Mouse (Mus musculus) testis, adult 2 months (tissue): ENCODE data around the gene Cbx8.

Experiments used
- CTCF ChIP-seq: fragments of 200-500 bp; IDR thresholded peaks from 2 replicates; pipeline ENCODE4 v1.5.1; 2012; ENCODE audit warnings: low read depth, mild to moderate bottlenecking, inconsistent platforms, low read length, moderate library complexity; ENCODE audit not compliant: control insufficient read depth, insufficient read depth, insufficient replicate concordance
- POLR2A ChIP-seq: fragments of 200-500 bp; IDR thresholded peaks from 2 replicates; pipeline ENCODE4 v1.6.1; 2012; ENCODE audit warnings: low read depth, mild to moderate bottlenecking, inconsistent platforms, low read length, moderate library complexity; ENCODE audit not compliant: control insufficient read depth

DNA sequence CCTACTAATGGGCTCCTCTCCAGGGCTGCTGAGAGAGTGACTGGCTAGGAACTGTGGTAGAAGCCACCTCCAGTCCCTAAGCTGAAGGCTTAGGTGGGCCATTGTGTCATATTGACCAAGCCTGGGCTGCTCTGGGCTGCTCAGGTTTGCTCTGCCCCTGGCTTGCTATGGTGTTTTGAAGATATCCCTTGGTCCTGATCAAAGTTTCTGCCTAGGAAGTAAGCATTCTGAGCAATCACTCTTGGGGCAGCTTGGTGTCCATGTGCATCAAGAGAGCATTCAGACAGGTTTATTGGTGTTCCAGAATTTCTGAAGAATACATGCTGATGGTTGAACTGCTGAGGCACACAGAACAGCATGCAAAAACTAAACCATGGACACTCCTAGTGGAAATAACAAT, 10.7 kb upstream of the Cbx8 start:
- TF ChIP-seq CTCF = no peak
- no peak for TF ChIP-seq POLR2A
